Mouse (Mus musculus): Measurements from ENCODE around the gene Rnf26. TPM values are rescaled to one million over a fixed set of nuclear protein-coding genes. Genes with fewer than 3 reads are reported as not detected.

The Rnf26 gene
- total and polyA plus RNA-seq, 2 experiments from 2014 or later: 15.0 to 33.4 TPM

DNA sequence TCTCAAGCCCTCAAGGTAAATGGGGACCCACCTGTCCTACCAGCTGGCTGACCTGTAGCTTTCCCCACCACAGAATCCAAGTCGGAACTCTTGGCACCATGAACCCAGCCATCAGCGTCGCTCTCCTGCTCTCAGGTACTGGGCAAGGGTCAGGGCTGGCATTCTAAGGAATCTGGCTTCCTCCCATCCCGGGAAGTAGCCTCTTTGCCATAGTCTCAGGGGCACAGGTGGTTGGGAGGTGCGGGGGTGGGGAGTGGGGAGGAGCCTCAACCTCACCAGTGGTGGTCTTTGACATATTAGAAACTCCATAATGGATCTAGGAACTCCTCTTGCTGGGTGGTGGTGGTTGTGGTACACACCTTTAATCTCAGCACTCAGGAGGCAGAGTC is 67.4 kb downstream of the Rnf26 start:
- WGBS: 88% methylated on average over 5 of the region's 5 CpGs
- no peak for TF ChIP-seq CTCF (IDR thresholded peaks at IDR 0.05)
- no peak for DNase-seq (ENCODE audit: low spot score)
- no peak overlapping the region for H3K4me2 ChIP-seq (ENCODE audit: low read depth, low read length, poor library complexity, severe bottlenecking)
- peaks cover 4% of the 10 kb centered on the region; the same call in 1 of the 2 replicates for H3K4me1 ChIP-seq (ENCODE audit: insufficient read depth, low read length)
- H3K9me3 ChIP-seq (ENCODE audit: low read length): no peaks in the 10 kb centered on the region
- no peak overlapping the region for H3K9ac ChIP-seq (replicated peaks; ENCODE audit: low read length, poor library complexity, severe bottlenecking)
- no peak for ATAC-seq (ENCODE audit: low FRiP score)
- H3K4me3 ChIP-seq (ENCODE audit: low read depth, low read length): no peak overlapping the region
- H3K27ac ChIP-seq (ENCODE audit: low read depth, low read length): no peak overlapping the region
- peaks cover 12% of the 10 kb centered on the region for H3K27me3 ChIP-seq (ENCODE audit: insufficient read depth, low read length)
- no peaks in the 10 kb centered on the region for H3K36me3 ChIP-seq (ENCODE audit: insufficient read depth, low read length)

Other genes starting within 250 kb of the Rnf26 start
- gene Thy1, start 70.1 kb downstream of the Rnf26 start, total RNA-seq (2014; rRNA removed): 52.8 and 98.0 TPM in 2 replicates
- 24.7 and 28.8 TPM in 2 replicates for gene Thy1, start 70.1 kb downstream of the Rnf26 start, polyA plus RNA-seq (2015; fragmentation: Nextera tagmentation; extraction: Ambion mirVana)
- gene Usp2, start 46.5 kb downstream of the Rnf26 start, total RNA-seq (2014; rRNA removed): 7.5 and 8.0 TPM in 2 replicates
- gene Usp2, start 46.5 kb downstream of the Rnf26 start, polyA plus RNA-seq (2015; fragmentation: Nextera tagmentation; extraction: Ambion mirVana): 14.5 and 15.1 TPM in 2 replicates
- 0.19 and 2.8 TPM in 2 replicates for gene Mfrp, start 11.8 kb downstream of the Rnf26 start, total RNA-seq (2014; rRNA removed)
- gene Mfrp, start 11.8 kb downstream of the Rnf26 start, polyA plus RNA-seq (2015; fragmentation: Nextera tagmentation; extraction: Ambion mirVana): 0.05 TPM in 1 of 2 replicates, not detected in the other
- 16.6 and 29.0 TPM in 2 replicates for gene C1qtnf5, start 6.3 kb downstream of the Rnf26 start, total RNA-seq (2014; rRNA removed)
- gene C1qtnf5, start 6.3 kb downstream of the Rnf26 start, polyA plus RNA-seq (2015; fragmentation: Nextera tagmentation; extraction: Ambion mirVana): 9.9 and 10.7 TPM in 2 replicates
- gene Gm49380, start within 50 bp of the Rnf26 start, total RNA-seq (2014; rRNA removed): not detected in 2 replicates
- 0.07 and 0.27 TPM in 2 replicates for gene Gm49380, start within 50 bp of the Rnf26 start, polyA plus RNA-seq (2015; fragmentation: Nextera tagmentation; extraction: Ambion mirVana)
- gene Mcam, start 21.0 kb upstream of the Rnf26 start, total RNA-seq (2014; rRNA removed): 14.6 and 19.9 TPM in 2 replicates
- 4.4 TPM in 2 replicates for gene Mcam, start 21.0 kb upstream of the Rnf26 start, polyA plus RNA-seq (2015; fragmentation: Nextera tagmentation; extraction: Ambion mirVana)
- gene Cbl, start 120.5 kb upstream of the Rnf26 start, total RNA-seq (2014; rRNA removed): 32.1 and 43.9 TPM in 2 replicates
- 14.7 and 17.3 TPM in 2 replicates for gene Cbl, start 120.5 kb upstream of the Rnf26 start, polyA plus RNA-seq (2015; fragmentation: Nextera tagmentation; extraction: Ambion mirVana)
- 3.0 and 6.1 TPM in 2 replicates for gene Ccdc153, start 127.2 kb upstream of the Rnf26 start, total RNA-seq (2014; rRNA removed)
- 2.7 TPM in 2 replicates for gene Ccdc153, start 127.2 kb upstream of the Rnf26 start, polyA plus RNA-seq (2015; fragmentation: Nextera tagmentation; extraction: Ambion mirVana)
- gene Pdzd3, start 138.0 kb upstream of the Rnf26 start, total RNA-seq (2014; rRNA removed): 0.27 TPM in 1 of 2 replicates, not detected in the other
- 0.58 and 0.63 TPM in 2 replicates for gene Pdzd3, start 138.0 kb upstream of the Rnf26 start, polyA plus RNA-seq (2015; fragmentation: Nextera tagmentation; extraction: Ambion mirVana)
- 4.2 and 6.2 TPM in 2 replicates for gene Nlrx1, start 155.1 kb upstream of the Rnf26 start, total RNA-seq (2014; rRNA removed)
- 6.0 and 6.9 TPM in 2 replicates for gene Nlrx1, start 155.1 kb upstream of the Rnf26 start, polyA plus RNA-seq (2015; fragmentation: Nextera tagmentation; extraction: Ambion mirVana)
- 60.0 and 65.8 TPM in 2 replicates for gene Abcg4, start 175.1 kb upstream of the Rnf26 start, total RNA-seq (2014; rRNA removed)
- gene Abcg4, start 175.1 kb upstream of the Rnf26 start, polyA plus RNA-seq (2015; fragmentation: Nextera tagmentation; extraction: Ambion mirVana): 27.9 and 28.2 TPM in 2 replicates
- gene Hinfp, start 192.2 kb upstream of the Rnf26 start, total RNA-seq (2014; rRNA removed): 21.8 and 25.3 TPM in 2 replicates
- gene Hinfp, start 192.2 kb upstream of the Rnf26 start, polyA plus RNA-seq (2015; fragmentation: Nextera tagmentation; extraction: Ambion mirVana): 15.2 and 15.4 TPM in 2 replicates
- 48.9 and 57.1 TPM in 2 replicates for gene C2cd2l, start 206.8 kb upstream of the Rnf26 start, total RNA-seq (2014; rRNA removed)
- 22.6 and 23.6 TPM in 2 replicates for gene C2cd2l, start 206.8 kb upstream of the Rnf26 start, polyA plus RNA-seq (2015; fragmentation: Nextera tagmentation; extraction: Ambion mirVana)
- gene Dpagt1, start 212.5 kb upstream of the Rnf26 start, total RNA-seq (2014; rRNA removed): 23.2 and 27.2 TPM in 2 replicates
- 33.6 and 34.1 TPM in 2 replicates for gene Dpagt1, start 212.5 kb upstream of the Rnf26 start, polyA plus RNA-seq (2015; fragmentation: Nextera tagmentation; extraction: Ambion mirVana)
- gene H2afx, start 221.2 kb upstream of the Rnf26 start, total RNA-seq (2014; rRNA removed): 91.7 and 145 TPM in 2 replicates
- 112 and 119 TPM in 2 replicates for gene H2afx, start 221.2 kb upstream of the Rnf26 start, polyA plus RNA-seq (2015; fragmentation: Nextera tagmentation; extraction: Ambion mirVana)
- 30.1 and 31.7 TPM in 2 replicates for gene Hmbs, start 230.7 kb upstream of the Rnf26 start, total RNA-seq (2014; rRNA removed)
- gene Hmbs, start 230.7 kb upstream of the Rnf26 start, polyA plus RNA-seq (2015; fragmentation: Nextera tagmentation; extraction: Ambion mirVana): 55.5 and 56.9 TPM in 2 replicates
- 41.5 and 42.6 TPM in 2 replicates for gene Vps11, start 248.2 kb upstream of the Rnf26 start, total RNA-seq (2014; rRNA removed)
- gene Vps11, start 248.2 kb upstream of the Rnf26 start, polyA plus RNA-seq (2015; fragmentation: Nextera tagmentation; extraction: Ambion mirVana): 41.5 and 43.3 TPM in 2 replicates